Mouse (Mus musculus): Measurements from ENCODE around the gene Lemd2. TPM values are rescaled to one million over a fixed set of nuclear protein-coding genes. Genes with fewer than 3 reads are reported as not detected.

Gene Lemd2
- total and polyA plus RNA-seq, 3 experiments: 23.9 to 100 (median 45.5) TPM

DNA sequence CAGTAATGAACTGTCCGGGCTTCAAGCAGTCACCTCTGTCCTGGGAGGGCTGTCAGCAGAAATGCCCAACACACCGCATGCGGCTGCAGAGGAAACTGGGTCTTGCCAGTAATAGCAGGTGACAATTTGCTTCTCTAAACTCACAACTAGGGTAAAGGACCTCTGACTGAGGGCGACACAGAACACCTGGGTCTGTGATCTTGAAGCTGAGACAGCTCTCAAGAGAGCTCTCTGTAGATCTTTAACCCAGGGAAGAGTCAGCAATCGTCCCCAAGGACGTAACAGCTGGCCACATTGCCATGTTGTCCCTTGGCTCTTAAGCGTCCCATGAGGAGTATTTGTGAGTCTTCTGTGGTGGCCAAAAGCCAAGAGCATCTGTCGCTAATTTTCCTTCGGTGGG, 31.8 kb downstream of the Lemd2 start:
- H3K36me3 ChIP-seq (replicated peaks): no peaks in the 10 kb centered on the region
- H3K27me3 ChIP-seq (ENCODE audit: insufficient read depth, low read length): peaks cover 44% of the 10 kb centered on the region
- H3K4me3 ChIP-seq (ENCODE audit: low read depth, low read length): no peak overlapping the region
- ATAC-seq (ENCODE audit: extremely low read depth, insufficient number of reproducible peaks, low FRiP score, poor library complexity, severe bottlenecking) (no peak), DNase-seq (ENCODE audit: low spot score) (no peak)
- H3K9me3 ChIP-seq (replicated peaks): no peaks in the 10 kb centered on the region
- peaks cover 9% of the 10 kb centered on the region; the same call in 1 of the 2 replicates for H3K4me1 ChIP-seq (ENCODE audit: insufficient read depth, low read depth, low read length)
- TF ChIP-seq GATA2 (IDR thresholded peaks at IDR 0.05; ENCODE audit: borderline replicate concordance, low read depth, low read length): no peak
- TF ChIP-seq CTCF (IDR thresholded peaks at IDR 0.05; ENCODE audit: low read depth, low read length): no peak

GRCm38 (mm10) chr17:27171121-27171520, 33.1 kb downstream of the Lemd2 start:
- Histone ChIP-seq H3K4me1 (ENCODE audit: insufficient read depth, low read depth, low read length) (peaks cover 18% of the 10 kb centered on the region), H3K27me3 (ENCODE audit: insufficient read depth, low read length) (peaks cover 48% of the 10 kb centered on the region), H3K36me3 (replicated peaks) (no peaks in the 10 kb centered on the region), H3K9me3 (replicated peaks) (no peaks in the 10 kb centered on the region), H3K4me3 (ENCODE audit: low read depth, low read length) (no peak overlapping the region)
- TF ChIP-seq TAL1 (conservative IDR thresholded peaks at IDR 0.05; ENCODE audit: low read depth, low read length): no peak
- TF ChIP-seq CTCF (IDR thresholded peaks at IDR 0.05; ENCODE audit: low read depth, low read length): no peak
- no peak for TF ChIP-seq GATA2 (IDR thresholded peaks at IDR 0.05; ENCODE audit: borderline replicate concordance, low read depth, low read length)
- no peak for TF ChIP-seq POLR2AphosphoS5 (IDR thresholded peaks at IDR 0.05; ENCODE audit: insufficient replicate concordance, low read depth, low read length)
- no peak for TF ChIP-seq GATA1 (IDR thresholded peaks at IDR 0.05; ENCODE audit: borderline replicate concordance, low read length)
- ATAC-seq (ENCODE audit: extremely low read depth, insufficient number of reproducible peaks, low FRiP score, poor library complexity, severe bottlenecking) (no peak), DNase-seq (ENCODE audit: low spot score) (no peak)

- no peak for ATAC-seq (ENCODE audit: extremely low read depth, insufficient number of reproducible peaks, low FRiP score, poor library complexity, severe bottlenecking)
- H3K36me3 ChIP-seq (replicated peaks): no peaks in the 10 kb centered on the region
- no peak for DNase-seq (ENCODE audit: low spot score)
- H3K27me3 ChIP-seq (ENCODE audit: insufficient read depth, low read length): peaks cover 50% of the 10 kb centered on the region
- H3K4me3 ChIP-seq (ENCODE audit: low read depth, low read length): no peak overlapping the region
- TF ChIP-seq GATA2 (IDR thresholded peaks at IDR 0.05; ENCODE audit: borderline replicate concordance, low read depth, low read length) (no peak), CTCF (IDR thresholded peaks at IDR 0.05; ENCODE audit: low read depth, low read length) (no peak), POLR2AphosphoS5 (IDR thresholded peaks at IDR 0.05; ENCODE audit: insufficient replicate concordance, low read depth, low read length) (no peak), GATA1 (IDR thresholded peaks at IDR 0.05; ENCODE audit: borderline replicate concordance, low read length) (no peak), TAL1 (conservative IDR thresholded peaks at IDR 0.05; ENCODE audit: low read depth, low read length) (no peak)
- H3K9me3 ChIP-seq (replicated peaks): no peaks in the 10 kb centered on the region
- H3K4me1 ChIP-seq (ENCODE audit: insufficient read depth, low read depth, low read length): peaks cover 20% of the 10 kb centered on the region
Observed at GRCm38 (mm10) chr17:27169952-27170695, 34.1 kb downstream of the Lemd2 start.

DNA sequence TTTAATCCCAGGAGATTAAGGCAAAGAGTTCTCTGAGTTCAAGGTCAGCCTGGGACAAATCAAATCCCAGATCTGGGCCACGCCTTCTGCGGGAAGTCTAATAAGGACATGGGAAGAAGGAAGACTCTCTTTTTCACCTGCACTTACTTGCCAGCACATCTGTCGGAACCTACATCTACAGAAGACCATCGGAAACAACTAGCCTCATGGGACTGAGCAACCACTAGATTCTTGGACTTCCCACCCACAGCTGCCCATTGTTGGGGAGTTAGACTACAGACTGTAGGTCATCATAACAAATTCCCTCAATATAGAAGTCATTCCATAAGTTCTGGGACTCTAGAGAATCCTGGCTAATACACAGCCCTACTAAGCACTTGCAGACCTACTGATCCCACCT, 35.7 kb downstream of the Lemd2 start:
- no peaks in the 10 kb centered on the region for H3K9me3 ChIP-seq (replicated peaks)
- H3K4me1 ChIP-seq (ENCODE audit: insufficient read depth, low read depth, low read length): peaks cover 24% of the 10 kb centered on the region
- ATAC-seq (ENCODE audit: extremely low read depth, insufficient number of reproducible peaks, low FRiP score, poor library complexity, severe bottlenecking): no peak
- H3K4me3 ChIP-seq (ENCODE audit: low read depth, low read length): no peak overlapping the region
- no peaks in the 10 kb centered on the region for H3K36me3 ChIP-seq (replicated peaks)
- no peak for DNase-seq (ENCODE audit: low spot score)
- peaks cover 46% of the 10 kb centered on the region for H3K27me3 ChIP-seq (ENCODE audit: insufficient read depth, low read length)
- TF ChIP-seq POLR2AphosphoS5 (IDR thresholded peaks at IDR 0.05; ENCODE audit: insufficient replicate concordance, low read depth, low read length) (no peak), GATA2 (IDR thresholded peaks at IDR 0.05; ENCODE audit: borderline replicate concordance, low read depth, low read length) (no peak), GATA1 (IDR thresholded peaks at IDR 0.05; ENCODE audit: borderline replicate concordance, low read length) (no peak), TAL1 (conservative IDR thresholded peaks at IDR 0.05; ENCODE audit: low read depth, low read length) (no peak), CTCF (IDR thresholded peaks at IDR 0.05; ENCODE audit: low read depth, low read length) (no peak)

DNA sequence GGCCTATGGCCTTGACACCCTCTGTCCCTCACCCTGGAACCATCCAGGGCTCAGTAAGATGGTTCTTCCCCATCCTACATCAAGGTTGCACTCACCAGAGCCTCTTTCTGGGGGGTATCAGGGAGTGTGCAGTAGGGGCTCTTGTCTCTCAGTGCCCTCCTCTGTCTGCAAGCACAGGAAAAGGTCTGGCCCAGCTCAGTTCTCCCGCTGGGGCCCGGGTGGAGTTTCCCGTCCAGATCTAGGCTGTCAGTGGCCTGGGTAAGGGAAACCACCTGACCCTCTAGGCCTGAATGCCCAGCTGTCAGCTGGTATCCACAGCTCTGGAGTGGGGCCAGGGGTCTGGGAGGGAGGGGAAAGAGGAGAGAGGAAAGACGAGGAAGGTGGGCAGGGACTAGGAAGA, 36.7 kb downstream of the Lemd2 start, which contains the start of gene Ip6k3:
Gene Ip6k3 (minus strand): TSS at position 251 of the 400 bp plus-strand sequence.
- Histone ChIP-seq H3K27me3 (ENCODE audit: insufficient read depth, low read length) (peaks cover 43% of the 10 kb centered on the region), H3K36me3 (replicated peaks) (no peaks in the 10 kb centered on the region), H3K9me3 (replicated peaks) (no peaks in the 10 kb centered on the region), H3K4me1 (ENCODE audit: insufficient read depth, low read depth, low read length) (peaks cover 24% of the 10 kb centered on the region), H3K4me3 (ENCODE audit: low read depth, low read length) (no peak within 1 kb of the TSS)
- DNase-seq (ENCODE audit: low spot score) (no peak), ATAC-seq (ENCODE audit: extremely low read depth, insufficient number of reproducible peaks, low FRiP score, poor library complexity, severe bottlenecking) (no peak)
- TF ChIP-seq GATA1 (IDR thresholded peaks at IDR 0.05; ENCODE audit: borderline replicate concordance, low read length) (no peak), CTCF (IDR thresholded peaks at IDR 0.05; ENCODE audit: low read depth, low read length) (no peak), POLR2AphosphoS5 (IDR thresholded peaks at IDR 0.05; ENCODE audit: insufficient replicate concordance, low read depth, low read length) (no peak)

DNA sequence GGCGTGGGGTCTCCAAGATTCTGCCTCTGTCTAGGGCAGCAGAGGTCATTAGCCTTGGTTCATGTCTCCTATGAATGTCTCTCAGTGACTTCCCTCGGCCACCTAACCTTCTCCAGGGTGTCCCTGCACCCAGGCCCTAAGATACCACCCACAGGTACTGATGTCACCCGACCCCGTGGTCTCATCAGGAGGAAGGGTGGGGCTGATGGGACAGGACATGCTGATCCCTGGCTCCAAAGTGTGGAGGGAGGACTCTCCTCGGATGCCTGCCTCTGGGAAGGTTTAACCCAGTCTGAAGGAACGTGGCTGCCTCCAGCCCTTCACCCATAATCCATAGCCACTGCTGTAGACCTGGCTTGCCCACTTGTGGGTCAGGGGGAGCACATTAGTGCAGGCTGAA, 37.4 kb downstream of the Lemd2 start:
- Histone ChIP-seq H3K4me1 (ENCODE audit: insufficient read depth, low read depth, low read length) (peaks cover 24% of the 10 kb centered on the region), H3K9me3 (replicated peaks) (no peaks in the 10 kb centered on the region), H3K27me3 (ENCODE audit: insufficient read depth, low read length) (peaks cover 39% of the 10 kb centered on the region), H3K4me3 (ENCODE audit: low read depth, low read length) (no peak overlapping the region), H3K36me3 (replicated peaks) (no peaks in the 10 kb centered on the region)
- DNase-seq (ENCODE audit: low spot score) (no peak), ATAC-seq (ENCODE audit: extremely low read depth, insufficient number of reproducible peaks, low FRiP score, poor library complexity, severe bottlenecking) (no peak)
- TF ChIP-seq CTCF (IDR thresholded peaks at IDR 0.05; ENCODE audit: low read depth, low read length): no peak
- no peak for TF ChIP-seq GATA2 (IDR thresholded peaks at IDR 0.05; ENCODE audit: borderline replicate concordance, low read depth, low read length)
- TF ChIP-seq POLR2AphosphoS5 (IDR thresholded peaks at IDR 0.05; ENCODE audit: insufficient replicate concordance, low read depth, low read length): no peak
- no peak for TF ChIP-seq TAL1 (conservative IDR thresholded peaks at IDR 0.05; ENCODE audit: low read depth, low read length)
- TF ChIP-seq GATA1 (IDR thresholded peaks at IDR 0.05; ENCODE audit: borderline replicate concordance, low read length): no peak
